ENCODE assay signal across 8 mouse cellular contexts in genomic region chr6:124755831-124756595, GRCm38 (mm10). TPM values are rescaled to one million over a fixed set of nuclear protein-coding genes. Genes with fewer than 3 reads are reported as not detected.
A peak's percentile ranks its signal among the peaks of the same experiment; 100 is the strongest.
DNase-seq lines count a peak whose midpoint lies in the region; ATAC-seq lines count a peak whose summit lies in the region.

Gene Gm45234, minus strand, starts transcription at chr6:124756021.
Gene Atn1, minus strand, starts transcription at chr6:124756524.

- DNase-seq in right cerebral cortex, postnatal 25 days = peak; percentile 61
- no peak for DNase-seq in right cerebral cortex, adult 2 months (ENCODE audit: low spot score in 2 of 2)
- DNase-seq in brain, adult 2 months (ENCODE audit: low read depth, low spot score) = peak; percentile 89
- peak; percentile 79 for DNase-seq in heart, postnatal 4 days
- DNase-seq in limb, embryonic 10.5 days (ENCODE audit: low spot score) = peak; percentile 81
- DNase-seq in mesoderm, embryonic 11.5 days (ENCODE audit: low read depth, low spot score) = peak; percentile 66
- peak; percentile 72 for DNase-seq in testis, postnatal 14 days (ENCODE audit: low spot score)

- ATAC-seq in forebrain, embryonic 13.5 days = peak; percentile 62

- H3K36me3 ChIP-seq in forebrain, embryonic 13.5 days (ENCODE audit: poor library complexity, severe bottlenecking) = peaks cover 13% of the 10 kb centered on the region; the same call in 1 of the 2 replicates
- peaks cover 21% of the 10 kb centered on the region for H3K36me3 ChIP-seq in limb, embryonic 10.5 days

- H3K4me2 ChIP-seq in forebrain, embryonic 13.5 days = peak within 1 kb of the TSS; percentile 77

- H3K4me3 ChIP-seq in forebrain, embryonic 13.5 days = peak within 1 kb of the TSS; percentile 78
- peak within 1 kb of the TSS; percentile 91 for H3K4me3 ChIP-seq in limb, embryonic 10.5 days

- H3K27ac ChIP-seq in forebrain, embryonic 13.5 days = peak within 1 kb of the TSS; percentile 98
- H3K27ac ChIP-seq in limb, embryonic 10.5 days = peak within 1 kb of the TSS; percentile 99

- under 1% methylated on average over 34 of the region's 100 CpGs for WGBS in forebrain, embryonic 13.5 days
- whole genome bisulfite sequencing in limb, embryonic 10.5 days = under 1% methylated on average over 80 of the region's 100 CpGs

- no peaks in the 10 kb centered on the region for H3K9me3 ChIP-seq in forebrain, embryonic 13.5 days (replicated peaks)
- H3K9me3 ChIP-seq in limb, embryonic 10.5 days (replicated peaks) = no peaks in the 10 kb centered on the region

- no peaks in the 10 kb centered on the region for H3K27me3 ChIP-seq in forebrain, embryonic 13.5 days
- H3K27me3 ChIP-seq in limb, embryonic 10.5 days (ENCODE audit: low read depth, poor library complexity, severe bottlenecking) = peaks cover 13% of the 10 kb centered on the region

- H3K4me1 ChIP-seq in forebrain, embryonic 13.5 days = peaks cover 54% of the 10 kb centered on the region
- peaks cover 48% of the 10 kb centered on the region for H3K4me1 ChIP-seq in limb, embryonic 10.5 days

- peak within 1 kb of the TSS; percentile 97 for H3K9ac ChIP-seq in forebrain, embryonic 13.5 days

RNA-seq across cellular contexts. Expression of gene Gm45234, which starts in this region (rescaled TPM):
- not detected in 2 replicates for polyA plus RNA-seq in forebrain, embryonic 13.5 days (2015; fragmentation: Nextera tagmentation; extraction: Ambion mirVana)
- total RNA-seq in heart, postnatal 4 days (2021) = 1 to 10 TPM in 1 of 2 experiments, not detected in 1; 2.1 TPM
- not detected in 2 replicates for polyA plus RNA-seq in limb, embryonic 10.5 days (2016; fragmentation: Nextera tagmentation; extraction: Ambion mirVana)

RNA-seq across cellular contexts. Expression of gene Atn1, which starts in this region (rescaled TPM):
- 17.7 and 19.8 TPM in 2 replicates for polyA plus RNA-seq in forebrain, embryonic 13.5 days (2015; fragmentation: Nextera tagmentation; extraction: Ambion mirVana)
- total RNA-seq in heart, postnatal 4 days (2021) = 10 to 100 TPM; 61.0 to 70.5 TPM
- polyA plus RNA-seq in limb, embryonic 10.5 days (2016; fragmentation: Nextera tagmentation; extraction: Ambion mirVana) = 12.9 and 14.8 TPM in 2 replicates

Comparison
In these comparisons a context has a peak if more than half of its experiments do, and no peak if none do; other contexts are left out.
1. DNase-seq: peak in right cerebral cortex, postnatal 25 days (single experiment), brain, adult 2 months (single experiment), heart, postnatal 4 days (single experiment), limb, embryonic 10.5 days (single experiment), mesoderm, embryonic 11.5 days (single experiment) and testis, postnatal 14 days (single experiment); none in right cerebral cortex, adult 2 months (0 of 2).